Mouse (Mus musculus) midbrain, embryonic 11.5 days (tissue): ENCODE results near the gene Gm45713. TPM values are rescaled to one million over a fixed set of nuclear protein-coding genes. Genes with fewer than 3 reads are reported as not detected.

Source experiments
- ATAC-seq: fragments of 200-750 bp; cut with Nextera tagmentation; 2 replicates; pipeline ENCODE4 v1.8.0; 2017; ENCODE audit warnings: moderate TSS enrichment, moderate library complexity; ENCODE audit not compliant: low FRiP score
- DNase-seq: peaks from one replicate; pipeline ENCODE4 v3.0.0; 2015; ENCODE audit warnings: low spot score; ENCODE audit errors: missing footprints
- H3K27ac ChIP-seq: fragments of 300-500 bp; sonication (generic); 2 replicates; pipeline ENCODE4 v1.5.1; 2014; ENCODE audit warnings: low read depth, low read length
- H3K27me3 ChIP-seq: fragments of 300-500 bp; sonication (generic); 2 replicates; pipeline ENCODE4 v1.6.1; 2014; ENCODE audit warnings: mild to moderate bottlenecking, low read length, moderate library complexity, mixed read lengths; ENCODE audit not compliant: control insufficient read depth, insufficient read depth
- H3K36me3 ChIP-seq: fragments of 300-500 bp; sonication (generic); 2 replicates; pipeline ENCODE4 v1.6.1; 2014; ENCODE audit warnings: mild to moderate bottlenecking, low read length, moderate library complexity, mixed read lengths; ENCODE audit not compliant: control insufficient read depth, insufficient read depth
- H3K4me1 ChIP-seq: fragments of 300-500 bp; sonication (generic); 2 replicates; pipeline ENCODE4 v1.6.1; 2014; ENCODE audit warnings: low read length; ENCODE audit not compliant: control insufficient read depth, insufficient read depth
- H3K4me2 ChIP-seq: fragments of 300-500 bp; sonication (generic); 2 replicates; pipeline ENCODE4 v1.6.1; 2014; ENCODE audit warnings: mild to moderate bottlenecking, moderate library complexity
- H3K4me3 ChIP-seq: fragments of 300-500 bp; sonication (generic); 2 replicates; pipeline ENCODE4 v1.5.1; 2014; ENCODE audit warnings: low read depth, low read length
- H3K9ac ChIP-seq: fragments of 300-500 bp; sonication (generic); 2 replicates; pipeline ENCODE4 v1.6.1; 2014; ENCODE audit warnings: low read length
- H3K9me3 ChIP-seq: fragments of 300-500 bp; sonication (generic); 2 replicates; pipeline ENCODE4 v1.6.1; 2016; ENCODE audit warnings: low read length; ENCODE audit not compliant: control insufficient read depth
- WGBS: fragments of 180-500 bp; shearing (Covaris S2); extraction: QIAGEN DNeasy Blood & Tissue Kit; methylation state at CpG from one replicate; pipeline ENCODE4 v1.1.7; 2014; 5-methylcytosine and 5-hydroxymethylcytosine counted together
- polyA plus RNA-seq: library from polyadenylated mRNA; unstranded; fragments of >200 nt; fragmentation: Nextera tagmentation; extraction: Ambion mirVana; gene quantifications from 2 replicates; pipeline ENCODE4 v1.2.1, GENCODE M21; 2014

Gm45713 gene
- 0.17 and 0.60 TPM in 2 replicates for polyA plus RNA-seq

GRCm38 (mm10) chr7:45135993-45136567 is at the start of gene Gm45713, which contains the start of gene Flt3l:
TSS of gene Gm45713 (minus strand) at chr7:45136231.
TSS of gene Flt3l (minus strand) at chr7:45136432.
- DNase-seq = peak; percentile 99
- no peaks in the 10 kb centered on the region for H3K9me3 ChIP-seq
- no peaks in the 10 kb centered on the region for H3K36me3 ChIP-seq
- 6% methylated on average over 29 of the region's 29 CpGs for WGBS
- peak within 1 kb of the TSS; percentile 46 for H3K4me3 ChIP-seq
- H3K27me3 ChIP-seq = peaks cover 9% of the 10 kb centered on the region; the same call in 1 of the 2 replicates
- no peak within 1 kb of the TSS; the same call in 1 of the 2 replicates for H3K27ac ChIP-seq
- peak; percentile 81 for ATAC-seq
- H3K4me1 ChIP-seq = no peaks in the 10 kb centered on the region; the same call in 1 of the 2 replicates
- H3K4me2 ChIP-seq = peak within 1 kb of the TSS; percentile 69
- peak within 1 kb of the TSS; percentile 59 for H3K9ac ChIP-seq

GRCm38 (mm10) chr7:45183672-45184071 is 47.6 kb upstream of the Gm45713 start:
- WGBS = 71% methylated on average over 7 of the region's 7 CpGs
- Histone ChIP-seq H3K27me3 (peaks cover 62% of the 10 kb centered on the region), H3K9me3 (no peaks in the 10 kb centered on the region), H3K9ac (no peak overlapping the region), H3K36me3 (no peaks in the 10 kb centered on the region), H3K4me3 (no peak overlapping the region), H3K27ac (no peak overlapping the region), H3K4me1 (peaks cover 5% of the 10 kb centered on the region), H3K4me2 (no peak overlapping the region)
- DNase-seq = no peak
- no peak for ATAC-seq

GRCm38 (mm10) chr7:45182606-45183005 is 46.6 kb upstream of the Gm45713 start:
- DNase-seq (no peak), ATAC-seq (no peak)
- peaks cover 5% of the 10 kb centered on the region for H3K4me1 ChIP-seq
- H3K9ac ChIP-seq = no peak overlapping the region
- no peak overlapping the region for H3K27ac ChIP-seq
- H3K36me3 ChIP-seq = no peaks in the 10 kb centered on the region
- H3K27me3 ChIP-seq = peaks cover 73% of the 10 kb centered on the region
- H3K4me2 ChIP-seq = peak overlapping the region; percentile 42
- H3K4me3 ChIP-seq = peak overlapping the region; percentile 17
- 19% methylated on average over 11 of the region's 11 CpGs for WGBS
- no peaks in the 10 kb centered on the region for H3K9me3 ChIP-seq

GRCm38 (mm10) chr7:45182199-45182601 is 46.2 kb upstream of the Gm45713 start:
- H3K27me3 ChIP-seq = peaks cover 77% of the 10 kb centered on the region
- H3K4me2 ChIP-seq = peak overlapping the region; percentile 42
- no peak overlapping the region for H3K27ac ChIP-seq
- ATAC-seq (peak; percentile 80), DNase-seq (peak; percentile 94)
- H3K4me1 ChIP-seq = peaks cover 5% of the 10 kb centered on the region
- H3K9me3 ChIP-seq = no peaks in the 10 kb centered on the region
- H3K4me3 ChIP-seq = peak overlapping the region; percentile 17
- H3K9ac ChIP-seq = no peak overlapping the region
- no peaks in the 10 kb centered on the region for H3K36me3 ChIP-seq
- under 1% methylated on average over 34 of the region's 34 CpGs for WGBS

- ATAC-seq = 0 out of 2 replicates have a peak, but pooled peaks have one; percentile 4
- no peaks in the 10 kb centered on the region for H3K9me3 ChIP-seq
- no peaks in the 10 kb centered on the region for H3K36me3 ChIP-seq
- H3K9ac ChIP-seq = no peak overlapping the region
- DNase-seq = no peak
- WGBS = 5% methylated on average over 33 of the region's 35 CpGs
- H3K4me2 ChIP-seq = 0 out of 2 replicates have a peak overlapping the region, but pooled peaks have one; percentile 23
- H3K4me1 ChIP-seq = peaks cover 5% of the 10 kb centered on the region
- H3K27me3 ChIP-seq = peaks cover 84% of the 10 kb centered on the region
- H3K27ac ChIP-seq = no peak overlapping the region
- H3K4me3 ChIP-seq = peak overlapping the region; percentile 5; the same call in 1 of the 2 replicates
Measured at GRCm38 (mm10) chr7:45181540-45181939, 45.5 kb upstream of the Gm45713 start.

- 0 out of 2 replicates have a peak within 1 kb of the TSS, but pooled peaks have one; percentile 23 for H3K4me2 ChIP-seq
- ATAC-seq = no peak
- peaks cover 8% of the 10 kb centered on the region for H3K4me1 ChIP-seq
- H3K27ac ChIP-seq = no peak within 1 kb of the TSS
- H3K9me3 ChIP-seq = no peaks in the 10 kb centered on the region
- peak within 1 kb of the TSS; percentile 5; the same call in 1 of the 2 replicates for H3K4me3 ChIP-seq
- no peak for DNase-seq
- H3K36me3 ChIP-seq = no peaks in the 10 kb centered on the region
- H3K9ac ChIP-seq = no peak within 1 kb of the TSS
- H3K27me3 ChIP-seq = peaks cover 89% of the 10 kb centered on the region
- 24% methylated on average over 20 of the region's 20 CpGs for WGBS
Measured at GRCm38 (mm10) chr7:45180896-45181477, 45.0 kb upstream of the Gm45713 start, which contains the start of gene Pth2. TSS of gene Pth2 (plus strand) at chr7:45180995.

GRCm38 (mm10) chr7:45179469-45179868 is 43.4 kb upstream of the Gm45713 start, which contains the start of gene Gfy:
TSS of gene Gfy (minus strand) at chr7:45179569.
- peaks cover 99% of the 10 kb centered on the region for H3K27me3 ChIP-seq
- no peak within 1 kb of the TSS for H3K9ac ChIP-seq
- H3K4me3 ChIP-seq = no peak within 1 kb of the TSS
- H3K4me2 ChIP-seq = no peak within 1 kb of the TSS
- no peaks in the 10 kb centered on the region for H3K9me3 ChIP-seq
- H3K4me1 ChIP-seq = peaks cover 12% of the 10 kb centered on the region
- H3K27ac ChIP-seq = no peak within 1 kb of the TSS
- no peaks in the 10 kb centered on the region for H3K36me3 ChIP-seq
- WGBS = 26% methylated on average over 7 of the region's 7 CpGs
- ATAC-seq (no peak), DNase-seq (no peak)

GRCm38 (mm10) chr7:45178550-45178949 is 42.5 kb upstream of the Gm45713 start:
- Histone ChIP-seq H3K27ac (no peak overlapping the region), H3K9me3 (no peaks in the 10 kb centered on the region), H3K4me3 (no peak overlapping the region), H3K9ac (no peak overlapping the region), H3K4me2 (no peak overlapping the region), H3K27me3 (peaks cover 96% of the 10 kb centered on the region), H3K36me3 (no peaks in the 10 kb centered on the region), H3K4me1 (peaks cover 12% of the 10 kb centered on the region)
- DNase-seq = no peak
- WGBS = 26% methylated on average over 7 of the region's 7 CpGs
- ATAC-seq = no peak

GRCm38 (mm10) chr7:45176356-45176755 is 40.3 kb upstream of the Gm45713 start:
- no peak overlapping the region for H3K27ac ChIP-seq

More at GRCm38 (mm10) chr7:45176356-45176755, 40.3 kb upstream of the Gm45713 start:
- no peaks in the 10 kb centered on the region for H3K36me3 ChIP-seq
- 3% methylated on average over 30 of the region's 31 CpGs for WGBS
- peaks cover 74% of the 10 kb centered on the region for H3K27me3 ChIP-seq
- H3K4me1 ChIP-seq = peaks cover 7% of the 10 kb centered on the region
- peak overlapping the region; percentile 25 for H3K4me2 ChIP-seq
- H3K9me3 ChIP-seq = no peaks in the 10 kb centered on the region; the same call in 1 of the 2 replicates
- no peak for DNase-seq
- 0 out of 2 replicates have a peak, but pooled peaks have one; percentile 8 for ATAC-seq
- peak overlapping the region; percentile 1; the same call in 1 of the 2 replicates for H3K4me3 ChIP-seq
- H3K9ac ChIP-seq = peak overlapping the region; percentile 20; the same call in 1 of the 2 replicates
